Mouse (Mus musculus) frontal cortex, postnatal 25 days (tissue): ENCODE measurements around the gene Dnah8.

Source experiments
- DNase-seq, 2 experiments: peaks; one replicate each; pipeline ENCODE4 v3.0.0; 2022; ENCODE audit warnings: low spot score in 2 of 2

Gene Dnah8

GRCm38 (mm10) chr17:30749391-30749790 is 125.2 kb downstream of the Dnah8 start:
- no peak for DNase-seq

GRCm38 (mm10) chr17:30750269-30750668 is 126.1 kb downstream of the Dnah8 start:
- no peak for DNase-seq

- peak in 1 of 2 experiments; percentile 24 for DNase-seq
Observed at GRCm38 (mm10) chr17:30752370-30752818, 128.2 kb downstream of the Dnah8 start.

- no peak for DNase-seq
Observed at GRCm38 (mm10) chr17:30753201-30753600, 129.0 kb downstream of the Dnah8 start.

- DNase-seq: no peak
Observed at GRCm38 (mm10) chr17:30756771-30757170, 132.6 kb downstream of the Dnah8 start.

GRCm38 (mm10) chr17:30760307-30760706 is 136.2 kb downstream of the Dnah8 start:
- DNase-seq: no peak

GRCm38 (mm10) chr17:30764276-30764675 is 140.1 kb downstream of the Dnah8 start:
- no peak for DNase-seq

GRCm38 (mm10) chr17:30774416-30774815 is 150.3 kb downstream of the Dnah8 start:
- no peak for DNase-seq

- no peak for DNase-seq
Observed at GRCm38 (mm10) chr17:30775096-30775495, 150.9 kb downstream of the Dnah8 start.

- DNase-seq: no peak
Observed at GRCm38 (mm10) chr17:30781046-30781445, 156.9 kb downstream of the Dnah8 start.

GRCm38 (mm10) chr17:30782286-30782685 is 158.1 kb downstream of the Dnah8 start:
- no peak for DNase-seq

GRCm38 (mm10) chr17:30788361-30788760 is 164.2 kb downstream of the Dnah8 start:
- no peak for DNase-seq

- DNase-seq: no peak
Observed at GRCm38 (mm10) chr17:30790816-30791215, 166.7 kb downstream of the Dnah8 start.

GRCm38 (mm10) chr17:30792396-30792795 is 168.2 kb downstream of the Dnah8 start:
- DNase-seq: no peak

GRCm38 (mm10) chr17:30796616-30797015 is 172.5 kb downstream of the Dnah8 start:
- no peak for DNase-seq

GRCm38 (mm10) chr17:30800261-30800985 is 176.3 kb downstream of the Dnah8 start:
- no peak for DNase-seq

- no peak for DNase-seq
Observed at GRCm38 (mm10) chr17:30803668-30804067, 179.5 kb downstream of the Dnah8 start.

GRCm38 (mm10) chr17:30804955-30805354 is 180.8 kb downstream of the Dnah8 start:
- DNase-seq: no peak

- DNase-seq: no peak
Observed at GRCm38 (mm10) chr17:30805511-30806059, 181.4 kb downstream of the Dnah8 start.

GRCm38 (mm10) chr17:30808866-30809660 is 184.9 kb downstream of the Dnah8 start:
- no peak for DNase-seq

- no peak for DNase-seq
Observed at GRCm38 (mm10) chr17:30809926-30810660, 185.9 kb downstream of the Dnah8 start.

GRCm38 (mm10) chr17:30818543-30818942 is 194.4 kb downstream of the Dnah8 start:
- DNase-seq: no peak
